Comparison of ENCODE assay signal across 29 mouse cellular contexts in genomic region chr1:35904001-35904547, GRCm38 (mm10).
DNase-seq lines count a peak whose midpoint lies in the region; ATAC-seq and TF ChIP-seq lines count a peak whose summit lies in the region.
"Had no signal": no experiment of that assay in that cellular context is flagged by ENCODE, and none has a peak within 500 bp of the region (broad histone marks: within the 10 kb centered on the region; RNA-seq: fewer than 3 reads in every experiment).

No protein-coding gene starts in this region.

- WGBS in stomach, postnatal 0 days = 80% methylated on average over 9 of the region's 9 CpGs

- no peak overlapping the region for H3K9ac ChIP-seq in stomach, postnatal 0 days (ENCODE audit: low read length)
- H3K9ac ChIP-seq: embryonic facial prominence, embryonic 13.5 days; forebrain, embryonic 15.5 days; intestine, embryonic 15.5 days; liver, embryonic 14.5 days; stomach, embryonic 15.5 days had no signal

- TF ChIP-seq EP300 in stomach, postnatal 0 days (optimal IDR thresholded peaks at IDR 0.05) = no peak

- peak; percentile 67; the same call in 1 of the 2 replicates for ATAC-seq in frontal cortex, adult (ENCODE audit: low TSS enrichment)
- ATAC-seq in stomach, postnatal 0 days (ENCODE audit: low FRiP score, low TSS enrichment) = peak; percentile 53; the same call in 1 of the 2 replicates
- ATAC-seq in megakaryocyte, adult 5-6 weeks (ENCODE audit: poor library complexity, severe bottlenecking) = no peak
- ATAC-seq: forebrain, embryonic 15.5 days; hindbrain, postnatal 0 days; intestine, embryonic 15.5 days; midbrain, embryonic 16.5 days had no signal

- H3K4me1 ChIP-seq in stomach, postnatal 0 days (replicated peaks; ENCODE audit: control insufficient read depth, insufficient read depth) = no peaks in the 10 kb centered on the region
- H3K4me1 ChIP-seq: embryonic facial prominence, embryonic 13.5 days; forebrain, embryonic 15.5 days; stomach, embryonic 15.5 days had no signal

- no peaks in the 10 kb centered on the region for H3K36me3 ChIP-seq in stomach, postnatal 0 days (ENCODE audit: control insufficient read depth, insufficient read depth, low read length)
- H3K36me3 ChIP-seq: embryonic facial prominence, embryonic 13.5 days; forebrain, embryonic 10.5 days; forebrain, embryonic 15.5 days; intestine, embryonic 15.5 days; stomach, embryonic 15.5 days had no signal

- TF ChIP-seq CTCF in stomach, postnatal 0 days (IDR thresholded peaks at IDR 0.05; ENCODE audit: low read depth) = no peak

- no peaks in the 10 kb centered on the region for H3K9me3 ChIP-seq in stomach, postnatal 0 days (ENCODE audit: control insufficient read depth, low read length)
- H3K9me3 ChIP-seq: embryonic facial prominence, embryonic 13.5 days; forebrain, embryonic 10.5 days; forebrain, embryonic 15.5 days; intestine, embryonic 15.5 days; stomach, embryonic 15.5 days had no signal

- no peak overlapping the region for H3K4me3 ChIP-seq in stomach, postnatal 0 days (ENCODE audit: low read depth, low read length)
- H3K4me3 ChIP-seq: embryonic facial prominence, embryonic 13.5 days; forebrain, embryonic 10.5 days; forebrain, embryonic 15.5 days; intestine, embryonic 15.5 days; stomach, embryonic 15.5 days had no signal

- H3K27ac ChIP-seq in stomach, postnatal 0 days (replicated peaks) = no peak overlapping the region
- H3K27ac ChIP-seq: embryonic facial prominence, embryonic 13.5 days; forebrain, embryonic 10.5 days; forebrain, embryonic 15.5 days; hindbrain, postnatal 0 days; intestine, embryonic 15.5 days; liver, embryonic 14.5 days; stomach, embryonic 15.5 days had no signal

- DNase-seq in frontal cortex, postnatal 14 days (ENCODE audit: low spot score in 2 of 2) = no peak
- peak; percentile 61 for DNase-seq in 3134 (ENCODE audit: extremely low read depth, insufficient read length, low spot score)
- peak; percentile 40 for DNase-seq in MN1 (ENCODE audit: low spot score)
- no peak for DNase-seq in stomach, postnatal 0 days (ENCODE audit: low spot score)
- DNase-seq in lung, postnatal 10 days = no peak
- DNase-seq: B cell, adult 2 months; cerebellum, adult 9-10 months; cerebellum, postnatal 36 days; embryo, embryonic 11 days; heart, postnatal 14 days; kidney, adult 2 months; liver; lung, adult 2 months; lung, postnatal 14 days; right cerebral cortex, postnatal 14 days; thymus, adult 18-20 months; thymus, postnatal 25 days had no signal

- no peak overlapping the region for H3K4me2 ChIP-seq in stomach, postnatal 0 days (replicated peaks; ENCODE audit: low read depth)
- H3K4me2 ChIP-seq: embryonic facial prominence, embryonic 13.5 days; forebrain, embryonic 15.5 days; intestine, embryonic 15.5 days; midbrain, embryonic 11.5 days; stomach, embryonic 15.5 days had no signal

- no peaks in the 10 kb centered on the region for H3K27me3 ChIP-seq in stomach, postnatal 0 days (ENCODE audit: control insufficient read depth, insufficient read depth, low read length)
- H3K27me3 ChIP-seq: CH12.LX; embryonic facial prominence, embryonic 13.5 days; forebrain, embryonic 15.5 days; intestine, embryonic 15.5 days; stomach, embryonic 15.5 days had no signal

Comparison
In these comparisons a context has a peak if more than half of its experiments do, and no peak if none do; other contexts are left out.
1. DNase-seq: peak in 3134 (single experiment) and MN1 (single experiment); none in frontal cortex, postnatal 14 days (0 of 2), stomach, postnatal 0 days (single experiment) and lung, postnatal 10 days (single experiment).